Mouse (Mus musculus): ENCODE measurements around the gene Cebpe.

Cebpe gene

DNA sequence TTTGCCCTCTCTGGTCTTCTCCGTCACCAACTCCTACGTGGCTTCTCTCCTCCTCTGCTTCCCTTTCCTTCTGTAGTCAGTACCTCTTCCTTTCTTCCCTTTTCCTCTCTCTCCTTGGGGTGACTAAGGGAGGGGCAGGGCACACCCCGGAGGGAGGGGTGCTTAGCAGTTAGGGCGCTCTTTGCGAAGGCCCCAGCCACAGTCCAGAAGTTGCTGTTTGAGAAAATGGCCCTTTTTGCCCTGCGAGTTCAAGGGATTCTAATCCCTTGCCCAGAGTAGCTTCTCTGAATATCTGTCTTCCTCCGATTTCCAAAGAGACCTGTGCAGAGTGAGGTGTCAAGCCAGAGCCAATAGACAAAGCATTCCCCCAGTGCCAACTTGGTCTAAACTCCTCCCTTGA is at the start of gene Cebpe:
Cebpe (minus strand) TSS at position 101 of the 400 bp plus-strand sequence.
- no peak for DNase-seq

DNA sequence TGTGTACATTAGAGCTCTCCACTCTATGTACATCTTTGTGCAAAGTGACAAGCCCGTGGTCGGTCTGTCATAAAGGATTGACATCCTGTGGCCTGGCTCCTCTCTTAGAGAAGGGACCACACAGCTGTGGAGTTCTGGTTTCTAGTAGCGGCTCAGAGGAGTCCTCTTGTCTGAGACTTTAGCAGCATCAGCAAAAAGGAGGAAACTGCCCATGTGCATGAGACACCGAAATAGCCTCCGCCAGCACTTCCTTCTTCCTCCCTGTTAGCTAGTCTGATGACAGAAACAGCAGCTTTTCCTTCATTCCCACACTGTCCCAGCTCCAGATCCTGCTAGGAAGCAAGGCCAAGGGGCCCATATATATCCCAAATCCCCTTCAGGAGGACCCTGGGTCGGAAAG is 44.4 kb upstream of the Cebpe start:
- DNase-seq: no peak

DNA sequence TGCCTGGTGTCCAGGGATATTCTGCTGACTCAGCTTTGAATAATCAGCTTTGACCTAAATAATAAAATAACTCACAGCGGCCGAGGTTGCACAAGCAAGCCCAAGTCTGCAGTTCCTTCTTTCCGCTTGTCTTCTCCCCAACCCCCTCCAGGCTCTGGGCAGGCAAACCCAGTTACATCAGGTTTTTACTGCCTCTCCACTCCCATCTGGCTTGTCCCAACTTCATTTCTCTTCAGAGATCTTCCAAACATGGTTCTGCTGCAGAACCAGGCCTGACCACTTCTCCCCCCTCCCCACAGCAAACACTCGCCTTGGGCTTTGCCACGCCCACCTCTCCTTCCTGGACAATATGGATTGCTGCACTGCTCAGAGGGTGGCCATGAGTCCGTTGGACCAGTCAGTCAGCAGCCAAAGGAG is 42.6 kb upstream of the Cebpe start:
- no peak for DNase-seq

DNA sequence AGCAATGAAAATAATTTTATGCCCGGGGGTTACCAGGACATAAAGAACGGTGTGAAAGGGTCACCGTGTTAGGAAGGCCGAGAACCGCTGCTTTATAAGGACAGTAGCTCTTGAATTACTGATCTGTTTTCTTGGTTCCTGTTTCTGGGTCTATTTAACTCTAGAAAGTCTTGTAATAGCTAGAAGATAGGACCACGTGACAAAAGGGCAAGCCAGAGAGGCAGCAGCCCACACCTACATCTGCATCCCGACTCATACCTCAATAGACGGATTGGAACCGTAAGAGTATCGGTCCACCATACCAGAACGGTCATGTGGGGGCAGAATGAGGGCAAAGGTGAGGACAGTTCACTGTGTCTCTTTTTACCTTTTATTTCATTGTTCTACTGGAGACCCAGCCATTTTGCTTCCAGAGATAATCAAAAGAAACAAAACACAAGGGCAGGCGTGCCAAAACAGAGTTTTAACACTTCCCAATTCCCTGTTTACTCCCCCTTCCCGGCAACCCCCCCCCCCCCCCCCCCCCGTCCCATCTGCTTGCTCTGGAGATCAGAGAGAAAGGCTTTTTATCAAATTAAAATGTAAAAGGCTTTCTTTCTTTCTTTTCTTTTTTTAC is 42.1 kb upstream of the Cebpe start:
- DNase-seq: no peak

DNA sequence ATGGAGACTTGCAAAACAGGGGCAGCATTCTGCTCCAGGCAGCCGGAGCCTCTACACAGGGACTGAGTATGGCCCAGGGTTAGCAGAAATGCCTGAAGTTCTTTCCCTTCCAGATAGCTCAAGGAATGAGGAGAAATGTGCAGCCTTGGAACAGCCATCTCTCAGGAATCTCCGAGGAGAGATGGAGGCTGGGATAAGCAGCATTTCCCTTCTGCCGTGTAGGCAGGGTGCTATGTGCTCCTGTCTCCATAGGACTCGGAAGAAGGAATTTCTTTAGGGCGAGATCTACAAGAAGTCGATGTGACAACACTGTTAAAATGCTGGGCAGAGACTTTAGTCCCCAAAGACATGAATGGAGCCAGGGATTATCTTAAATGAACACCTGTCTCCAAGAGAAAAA is 41.0 kb upstream of the Cebpe start:
- DNase-seq: no peak

DNA sequence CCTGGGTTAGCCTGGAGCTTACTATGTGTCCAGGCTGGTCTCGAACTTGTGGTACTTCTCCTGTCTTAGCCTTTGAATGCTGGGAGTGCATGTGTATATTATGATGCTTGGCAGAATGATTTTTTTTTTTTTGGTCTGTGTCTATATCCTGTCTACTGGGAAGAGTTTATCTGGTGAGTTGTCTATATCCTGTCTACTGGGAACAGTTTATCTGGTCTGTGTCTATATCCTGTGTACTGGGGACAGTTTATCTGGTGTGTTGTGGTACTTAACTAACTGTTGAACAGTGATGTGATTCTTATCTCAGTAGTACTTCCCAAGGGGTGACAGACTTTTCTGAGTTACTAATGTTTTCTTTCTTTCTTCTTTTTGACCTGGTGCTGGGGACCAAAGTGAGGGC is 39.8 kb upstream of the Cebpe start:
- no peak for DNase-seq

DNA sequence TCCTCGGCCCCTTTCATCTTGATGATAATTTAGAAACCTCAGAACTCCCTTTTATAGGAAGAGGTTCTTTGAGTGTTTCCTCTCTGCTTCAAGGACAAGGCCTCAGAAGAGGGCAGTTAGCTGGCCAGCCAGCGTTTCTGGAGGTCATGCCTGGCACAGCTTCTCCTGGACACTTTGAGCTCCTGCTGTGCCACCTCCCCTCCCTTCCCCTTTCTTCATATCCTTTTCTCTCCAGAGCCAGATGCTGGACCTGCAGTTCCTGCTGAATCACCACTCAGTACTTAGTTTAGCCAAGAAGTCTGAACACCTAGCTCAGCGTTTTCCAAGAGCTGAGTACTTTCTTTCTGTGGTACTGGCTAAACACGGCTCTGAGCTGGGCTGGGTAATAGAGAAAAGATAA is 37.3 kb upstream of the Cebpe start:
- DNase-seq: no peak

DNA sequence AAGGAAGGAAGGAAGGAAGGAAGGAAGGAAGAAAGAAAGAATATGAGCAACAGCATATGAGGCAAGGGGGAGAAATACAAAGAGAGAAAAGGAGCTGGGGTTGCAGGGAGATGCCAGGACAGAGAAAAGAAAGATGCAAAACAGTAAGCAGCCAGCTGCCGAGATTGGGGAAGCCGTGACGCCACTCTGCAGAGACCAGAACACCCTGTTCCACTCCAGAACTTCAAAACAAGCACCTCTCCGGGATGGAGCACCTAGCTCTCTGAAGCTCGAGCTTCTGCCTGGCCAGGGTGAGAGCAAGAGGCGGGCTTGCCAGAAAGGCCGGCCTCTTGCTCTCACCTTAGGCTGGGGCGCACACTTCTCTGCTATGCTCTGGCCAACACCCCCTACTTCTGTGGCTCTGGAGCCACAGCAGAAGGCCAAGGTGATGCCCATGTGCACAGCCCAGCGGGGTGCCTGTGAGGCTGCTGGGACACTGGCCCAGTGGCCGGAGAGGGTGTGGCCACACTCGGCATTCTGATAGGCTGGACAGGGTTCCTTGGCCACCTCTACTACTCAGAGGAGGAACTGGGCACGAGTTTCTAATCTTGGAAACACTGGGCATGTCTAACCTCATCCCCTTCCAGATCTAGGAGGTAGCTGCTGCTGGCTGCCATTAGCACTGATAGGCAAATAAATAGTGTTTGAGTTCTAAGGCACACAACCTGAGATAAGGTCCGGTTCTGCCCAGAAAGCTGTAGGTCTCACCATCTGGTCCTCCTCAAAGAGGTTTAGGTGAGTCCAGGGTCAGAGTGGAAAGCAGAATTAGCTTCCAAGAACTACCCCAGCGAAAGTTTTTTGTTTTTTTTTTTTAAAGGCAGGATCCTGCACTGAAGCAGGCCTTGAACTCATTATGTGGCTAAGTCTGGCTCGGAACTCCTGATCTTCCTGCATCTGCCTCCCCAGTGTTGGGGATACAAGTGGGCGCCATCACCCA is 36.3 kb upstream of the Cebpe start:
- no peak for DNase-seq

DNA sequence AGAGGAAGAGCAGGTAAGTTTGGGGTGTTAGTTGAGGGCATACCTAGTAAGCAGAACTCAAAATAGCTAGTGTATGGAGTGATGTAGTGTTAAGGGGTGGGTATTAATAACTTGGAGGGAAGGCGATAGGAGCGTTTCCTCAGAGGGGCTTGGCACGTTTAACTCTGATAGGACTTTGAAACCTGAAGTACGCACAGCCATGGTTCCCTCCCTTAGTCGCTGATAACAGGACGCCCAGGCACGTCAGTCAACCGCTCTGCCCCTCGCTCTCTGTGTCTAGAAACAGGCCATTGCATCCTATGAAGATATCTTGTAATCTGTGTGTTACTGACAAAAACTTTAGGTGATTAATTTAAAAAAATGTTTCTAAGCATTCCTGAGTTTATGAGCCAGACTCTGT is 34.1 kb upstream of the Cebpe start:
- no peak for DNase-seq

DNA sequence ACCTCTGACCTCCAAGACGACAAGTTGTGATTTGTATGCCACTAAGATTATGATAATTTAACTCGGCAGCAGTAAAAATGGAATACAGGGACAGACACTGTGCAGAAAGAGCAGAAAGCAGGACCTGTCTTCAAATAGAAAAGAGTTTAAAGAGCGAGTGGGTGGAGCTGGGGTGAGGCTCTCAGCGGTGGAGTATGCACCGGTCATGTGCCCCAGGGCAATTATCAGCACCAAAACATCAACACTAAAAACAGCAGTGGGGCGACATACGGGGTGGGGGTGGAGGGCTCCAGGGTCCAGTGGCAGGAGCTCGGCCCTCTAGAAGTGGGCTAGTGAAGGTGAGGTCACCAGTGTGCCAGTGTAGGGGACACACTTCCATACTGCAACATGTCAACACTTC is 32.5 kb upstream of the Cebpe start:
- DNase-seq: no peak

DNA sequence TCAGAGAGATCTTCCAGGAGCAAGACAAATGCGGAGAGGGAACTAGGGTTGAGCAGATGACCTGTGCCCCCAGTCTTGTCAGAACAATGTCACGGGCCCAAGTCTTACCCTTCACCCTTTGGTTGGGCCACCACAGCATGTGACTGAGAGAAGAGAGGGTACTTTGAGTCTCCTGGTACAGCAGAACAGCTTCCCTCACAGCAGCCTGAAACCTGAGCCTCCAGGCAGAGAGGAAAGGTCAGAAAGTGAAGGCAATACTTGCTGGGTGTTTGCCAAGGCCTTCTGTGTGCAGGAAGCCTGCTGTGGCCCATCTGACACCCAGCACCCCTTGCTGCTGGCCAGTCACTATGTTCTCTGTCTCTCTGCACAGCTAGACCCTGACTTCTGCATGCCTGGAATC is 30.4 kb upstream of the Cebpe start:
- DNase-seq: no peak

DNA sequence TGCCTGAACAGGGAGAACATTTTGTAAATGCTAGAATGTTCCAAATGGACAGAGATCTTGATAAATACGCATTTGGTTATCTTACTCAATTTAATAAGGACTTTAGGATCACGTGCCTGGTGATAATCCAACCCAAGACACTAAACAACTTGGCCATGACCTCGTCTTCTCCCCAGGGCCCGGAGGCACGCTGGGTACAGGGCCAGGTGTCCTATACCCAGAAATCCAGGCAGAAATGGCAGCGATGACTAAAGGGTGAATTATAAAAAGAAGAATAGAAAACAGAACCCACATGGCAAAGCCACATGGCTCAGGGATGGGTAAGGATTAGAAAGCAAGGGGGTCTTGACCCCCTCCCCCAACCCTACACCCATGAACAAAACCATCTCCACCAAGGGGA is 29.7 kb upstream of the Cebpe start:
- no peak for DNase-seq

DNA sequence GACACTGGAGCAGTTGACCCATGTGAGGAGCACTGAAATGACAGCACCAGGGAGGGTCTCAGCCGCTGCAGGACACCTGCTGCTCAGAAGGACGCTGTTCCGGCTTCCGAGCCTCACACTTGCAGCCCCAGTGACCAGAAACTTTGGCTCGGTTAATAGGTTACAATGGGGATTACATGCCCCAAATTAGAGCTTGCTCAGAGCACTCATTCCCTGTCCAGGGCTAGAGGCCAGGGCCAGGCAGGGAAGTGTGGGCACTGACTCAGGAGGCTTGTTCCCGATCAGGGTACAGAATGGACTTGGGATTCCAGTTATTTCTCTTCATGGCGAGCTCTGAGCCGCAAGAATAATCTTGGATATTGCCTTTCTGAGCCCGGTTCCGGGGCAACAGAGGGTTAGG is 25.7 kb upstream of the Cebpe start:
- DNase-seq: no peak

DNA sequence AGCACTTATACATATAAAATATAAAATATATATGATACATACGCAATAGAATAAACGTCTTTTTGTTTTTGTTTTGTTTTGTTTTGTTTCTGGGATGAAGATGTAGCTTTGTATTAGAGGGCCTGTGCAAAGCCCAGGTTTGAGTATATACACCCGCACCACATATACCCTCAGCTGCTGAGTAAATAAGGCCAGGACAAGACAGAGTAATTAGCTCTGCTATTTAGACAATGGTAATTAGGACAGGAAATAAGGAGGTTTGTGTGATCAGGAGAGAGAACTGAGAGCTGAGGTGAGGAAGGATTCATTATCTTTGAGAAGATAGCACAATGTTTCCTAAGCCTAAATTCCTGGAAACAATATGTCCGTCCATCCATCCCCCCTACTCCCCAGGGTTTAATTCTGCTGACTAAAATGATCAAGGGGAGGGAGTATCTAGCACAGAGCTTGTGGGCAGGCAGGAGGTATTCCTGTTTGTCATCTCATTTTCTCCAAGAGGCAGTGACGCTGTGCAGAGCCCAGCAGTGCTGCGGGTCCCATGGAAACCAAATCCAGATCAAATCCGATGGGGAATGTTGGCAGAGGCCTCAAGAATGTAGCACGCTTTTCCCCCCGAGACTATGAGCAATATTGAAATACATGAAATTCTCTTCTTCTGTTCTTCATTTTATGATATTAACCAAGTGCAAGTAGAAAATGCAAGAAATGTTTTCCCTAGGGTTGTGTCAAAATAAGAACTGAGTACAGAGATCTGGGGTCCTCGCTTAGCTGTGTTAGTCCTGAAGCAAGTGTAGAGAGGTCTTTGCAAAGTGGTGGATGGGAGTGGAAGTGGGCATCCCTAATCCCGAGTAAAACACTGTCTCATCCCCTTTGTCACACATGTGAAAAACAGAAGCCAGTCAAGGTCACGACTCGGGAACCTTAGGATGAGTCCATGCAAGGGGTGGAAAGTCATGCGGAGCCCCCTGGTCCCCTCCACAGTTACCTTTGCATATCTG is 24.9 kb upstream of the Cebpe start:
- DNase-seq: no peak

DNA sequence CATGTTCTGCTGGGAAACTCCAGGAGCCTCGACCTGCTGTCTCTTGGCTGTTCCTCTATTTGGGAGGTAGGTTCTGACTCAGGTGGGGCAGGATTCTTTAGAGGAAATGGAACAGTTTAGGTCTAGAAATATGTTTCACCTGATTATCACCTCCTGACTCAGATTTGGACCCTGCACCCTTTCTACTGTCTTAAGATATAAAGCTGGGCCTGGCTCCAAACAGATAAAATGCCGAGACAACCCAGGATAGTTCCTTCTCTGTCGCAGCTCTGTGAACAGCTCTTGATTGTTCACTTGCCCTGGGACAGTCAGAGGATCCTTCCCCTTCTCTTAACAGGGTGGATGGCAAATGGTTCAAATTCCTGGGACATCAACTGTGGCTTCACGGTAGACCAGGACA is 23.2 kb upstream of the Cebpe start:
- DNase-seq: no peak

DNA sequence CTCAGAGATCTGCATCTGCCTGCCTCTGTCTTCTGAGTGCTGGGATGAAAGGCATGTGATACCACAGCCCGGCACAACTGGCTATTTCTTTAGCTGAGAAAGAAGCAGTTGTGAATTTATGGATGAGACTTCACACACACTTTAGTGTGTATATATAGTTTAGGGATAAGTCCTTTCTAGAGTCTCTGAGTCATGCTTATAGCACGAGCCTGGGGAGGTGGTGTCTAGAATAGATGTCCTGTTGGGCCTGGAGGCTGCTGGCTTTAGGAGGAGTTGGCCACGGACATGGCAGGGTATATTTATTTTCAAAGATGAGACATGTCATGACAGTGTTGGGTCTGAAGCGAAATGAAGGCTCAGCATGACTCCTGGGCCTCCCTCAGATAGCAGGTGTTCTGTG is 22.0 kb upstream of the Cebpe start:
- DNase-seq: no peak

DNA sequence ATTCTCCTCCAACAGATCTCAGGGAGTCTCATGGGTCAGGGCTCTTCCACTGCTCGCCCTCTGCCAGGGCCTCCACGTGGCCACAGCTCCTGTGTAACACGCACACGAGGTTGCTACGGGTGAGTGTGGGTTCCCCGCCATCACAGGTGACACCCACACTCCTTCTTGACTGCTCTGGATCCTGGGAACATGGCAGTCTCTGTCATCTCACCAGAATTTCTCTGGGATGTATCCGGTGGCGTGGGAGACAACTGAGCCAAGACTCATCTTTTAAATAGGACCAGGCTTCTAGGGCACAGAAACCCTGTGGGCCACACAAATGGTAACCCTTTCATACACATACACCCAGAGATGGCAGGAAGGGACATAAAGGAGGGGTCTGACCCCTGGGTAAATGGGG is 20.2 kb upstream of the Cebpe start:
- no peak for DNase-seq

DNA sequence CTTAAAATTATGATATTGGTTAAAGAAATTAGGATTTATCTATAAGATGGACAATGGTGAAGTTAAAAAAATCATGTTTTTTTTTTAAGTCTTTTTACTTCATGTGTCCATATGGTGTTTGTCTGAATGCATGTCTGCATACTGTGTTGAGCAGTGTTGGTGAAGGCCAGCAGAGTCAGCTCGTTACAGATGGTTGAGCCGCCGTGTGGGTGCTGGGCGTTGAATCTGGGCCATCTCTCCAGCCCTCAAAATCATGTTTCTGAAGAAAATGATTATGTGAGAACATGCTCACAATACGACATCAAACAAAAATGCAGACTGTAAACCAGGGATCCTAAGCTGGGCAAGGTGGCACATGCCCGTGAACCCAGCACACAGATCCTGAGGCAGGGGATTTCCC is 18.3 kb upstream of the Cebpe start:
- no peak for DNase-seq

DNA sequence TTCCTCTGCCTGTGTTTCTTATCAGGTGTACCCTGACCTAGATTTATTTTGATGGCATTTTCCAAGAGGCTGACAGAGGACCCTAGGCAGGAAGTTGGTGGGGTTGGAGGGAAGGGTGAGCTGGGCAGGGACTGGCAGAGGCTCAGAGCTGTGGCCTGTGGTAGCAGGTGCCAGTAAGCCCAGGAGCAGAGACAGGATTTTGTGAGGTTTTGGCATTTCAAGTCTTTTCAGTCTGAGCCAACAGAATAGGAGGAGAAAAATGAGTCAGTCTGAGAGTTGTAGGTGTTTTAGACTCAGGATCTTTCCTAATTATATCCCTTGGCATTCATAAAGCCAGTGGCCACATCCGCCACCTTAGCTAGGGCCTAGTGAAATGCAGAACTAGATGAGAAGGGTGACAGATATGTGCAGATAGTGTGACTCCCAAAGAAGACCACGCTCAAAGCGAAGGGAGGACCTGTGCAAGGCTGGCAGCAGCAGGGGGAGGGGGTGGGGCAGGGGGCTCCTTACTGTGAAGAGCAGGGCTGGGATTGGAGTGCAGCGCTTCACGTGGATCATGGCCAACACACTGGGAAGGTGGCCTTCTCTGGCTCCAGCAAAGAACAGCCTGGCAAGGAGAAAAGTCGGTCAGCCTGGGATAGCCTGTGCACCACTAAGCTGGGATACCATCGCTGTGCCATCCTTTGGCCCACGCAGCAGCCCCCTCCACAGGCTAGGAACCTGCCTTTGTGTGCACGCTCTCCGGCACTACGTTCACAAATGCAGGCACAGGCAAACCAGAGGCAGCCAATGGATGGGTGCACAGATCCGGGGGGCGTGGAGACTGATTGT is 17.1 kb upstream of the Cebpe start:
- DNase-seq: no peak

DNA sequence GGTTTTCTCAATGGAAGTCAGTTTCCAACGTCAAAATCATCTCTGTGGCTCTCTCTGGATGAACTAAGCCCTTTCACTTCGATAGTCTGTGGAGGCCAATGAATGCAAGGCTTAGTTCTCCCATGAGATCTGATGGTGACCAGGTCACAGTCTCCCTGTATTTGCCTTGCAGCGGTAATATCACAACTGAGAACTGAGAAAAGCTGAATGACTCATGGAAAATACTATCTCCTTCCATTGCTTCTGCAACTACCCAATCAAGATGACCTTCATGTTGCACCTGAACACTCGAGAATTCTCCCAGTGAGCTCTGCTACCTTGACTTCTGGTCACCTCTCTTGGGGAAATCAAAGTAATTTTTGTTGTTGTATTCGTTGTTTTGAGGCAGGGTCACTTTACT is 15.6 kb upstream of the Cebpe start:
- DNase-seq: no peak

DNA sequence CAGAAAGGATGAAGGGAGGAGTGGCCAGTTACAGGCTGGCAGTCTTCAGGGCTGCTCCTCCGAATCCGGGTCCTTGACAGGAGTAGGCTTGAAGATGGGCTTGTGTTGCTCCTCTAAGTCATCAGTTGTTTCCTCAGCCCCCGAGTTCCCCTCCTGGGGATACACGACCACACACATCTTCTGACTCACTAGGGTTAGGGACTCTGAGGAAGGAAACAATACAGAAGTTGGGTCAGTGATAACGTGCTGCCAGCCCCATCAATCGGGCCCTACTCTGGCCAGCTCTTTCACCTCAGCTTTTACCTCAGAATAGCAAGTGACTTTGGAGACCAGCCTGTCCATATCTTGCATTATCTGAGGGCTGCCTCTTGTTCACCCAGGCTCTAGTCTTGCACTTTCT is 12.1 kb upstream of the Cebpe start:
- DNase-seq: no peak

DNA sequence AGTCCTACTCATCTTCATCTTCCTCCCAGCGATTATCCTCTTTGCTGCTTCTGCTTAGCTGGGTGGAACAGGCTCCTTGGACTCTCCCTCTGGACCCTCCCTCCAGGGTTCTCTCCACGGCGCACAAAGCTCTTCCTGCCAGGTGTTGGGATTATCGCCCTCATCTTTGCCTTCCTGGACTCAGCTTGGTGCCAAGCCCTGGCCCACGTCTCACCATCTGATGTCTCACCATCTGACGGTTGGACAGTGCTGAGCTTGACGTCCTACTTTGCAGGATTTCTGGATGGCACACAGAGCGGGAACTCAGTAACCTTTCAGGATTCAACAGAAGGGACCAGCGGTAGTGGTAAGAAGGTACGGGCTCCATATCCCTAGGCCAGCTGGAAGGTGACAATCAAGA is 9.7 kb upstream of the Cebpe start:
- DNase-seq: no peak

Data from thymus, postnatal 36 days (tissue).